Mouse (Mus musculus) c-Kit-negative CD71-positive TER-119-positive erythroid progenitor cells, embryonic 14.5 days (primary cell): Measurements from ENCODE around the gene Nt5e.
"Not testable (repeated sequence)": the region's sequence is repeated elsewhere in the genome, so short reads cannot be mapped to it uniquely, and the experiment has no call there.

Experiments
- DNase-seq: peaks from one replicate; pipeline ENCODE4 v3.0.0-alpha.2; 2013; ENCODE audit warnings: low read depth, low spot score

The Nt5e gene

GRCm38 (mm10) chr9:88326930-88327901 lies at the start of gene Nt5e:
Gene Nt5e, plus strand, starts transcription at chr9:88327197.
- no peak for DNase-seq

- DNase-seq, result no peak
Observed at GRCm38 (mm10) chr9:88277588-88277987, 49.4 kb upstream of the Nt5e start.

GRCm38 (mm10) chr9:88279728-88280127 lies 47.3 kb upstream of the Nt5e start:
- DNase-seq, result no peak

DNA sequence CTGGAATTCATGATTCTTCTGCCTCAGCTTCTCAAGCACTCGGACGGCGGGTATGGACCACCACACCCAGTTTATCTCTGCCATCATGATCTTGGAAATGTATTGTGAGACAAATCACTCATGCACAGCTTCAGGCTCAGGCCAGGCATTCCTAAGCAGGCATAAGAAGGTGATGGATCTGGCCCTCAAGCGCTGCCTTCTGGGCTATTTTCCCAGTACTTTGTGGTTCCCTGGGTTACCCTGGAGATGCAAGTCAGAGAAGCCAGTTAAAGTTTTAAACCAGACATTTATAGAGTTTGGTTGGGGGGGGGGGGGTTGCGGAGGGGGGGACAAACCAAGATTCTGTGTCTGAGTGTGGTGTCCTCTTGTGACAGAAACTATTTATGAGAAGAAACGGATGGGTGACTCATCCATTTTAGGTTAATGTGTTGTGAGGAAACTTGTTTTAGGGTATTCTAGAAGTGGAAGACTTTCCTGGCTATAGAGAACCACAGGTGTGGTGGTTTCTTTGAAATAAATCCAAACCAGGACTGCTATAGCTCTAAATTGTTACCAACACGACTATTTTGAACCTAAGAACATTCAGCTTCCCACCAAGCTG lies 37.3 kb upstream of the Nt5e start:
- no peak for DNase-seq

GRCm38 (mm10) chr9:88292836-88293370 lies 34.1 kb upstream of the Nt5e start:
- no peak for DNase-seq

DNA sequence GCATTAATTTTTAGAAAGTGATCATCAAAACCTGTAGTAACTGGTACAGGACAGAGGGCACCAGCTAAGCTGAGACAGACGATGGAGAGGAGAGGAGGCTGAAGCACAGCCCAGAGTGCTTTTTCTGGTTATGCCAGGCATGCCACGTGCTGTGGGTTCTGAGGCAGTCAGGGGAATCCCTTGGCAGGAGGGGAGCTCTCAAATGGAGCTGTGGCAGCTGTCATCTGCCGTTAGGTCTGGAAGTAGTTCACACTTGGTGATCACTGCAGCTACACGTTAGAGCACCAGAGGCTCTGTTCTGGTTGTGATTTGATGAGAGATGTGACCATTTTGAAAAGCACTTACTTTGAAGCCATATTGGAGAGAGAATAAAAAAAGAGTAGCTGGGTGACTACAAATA lies 31.2 kb upstream of the Nt5e start:
- DNase-seq, result no peak

DNA sequence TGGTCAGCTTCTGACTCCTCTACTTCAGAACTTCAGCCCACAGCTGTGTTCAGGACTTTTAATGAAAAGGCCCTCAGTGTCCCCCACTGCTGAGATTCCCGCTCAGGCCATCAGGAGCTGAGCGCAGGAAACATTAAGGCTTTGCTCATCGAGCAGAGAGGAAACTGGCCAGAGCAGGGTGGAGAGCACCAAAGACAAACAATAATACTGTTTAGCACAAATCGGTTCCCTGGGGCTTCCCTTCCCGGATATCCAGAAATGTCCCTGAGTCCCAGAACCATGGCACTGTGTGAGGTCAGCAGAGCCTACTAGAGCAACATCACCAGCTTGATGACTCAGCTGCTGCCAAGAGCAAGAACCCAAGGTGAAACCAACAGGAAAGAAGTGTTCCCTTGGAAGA lies 30.7 kb upstream of the Nt5e start:
- DNase-seq, result no peak

- not testable (repeated sequence) for DNase-seq
Observed at GRCm38 (mm10) chr9:88297244-88297643, 29.8 kb upstream of the Nt5e start.

DNA sequence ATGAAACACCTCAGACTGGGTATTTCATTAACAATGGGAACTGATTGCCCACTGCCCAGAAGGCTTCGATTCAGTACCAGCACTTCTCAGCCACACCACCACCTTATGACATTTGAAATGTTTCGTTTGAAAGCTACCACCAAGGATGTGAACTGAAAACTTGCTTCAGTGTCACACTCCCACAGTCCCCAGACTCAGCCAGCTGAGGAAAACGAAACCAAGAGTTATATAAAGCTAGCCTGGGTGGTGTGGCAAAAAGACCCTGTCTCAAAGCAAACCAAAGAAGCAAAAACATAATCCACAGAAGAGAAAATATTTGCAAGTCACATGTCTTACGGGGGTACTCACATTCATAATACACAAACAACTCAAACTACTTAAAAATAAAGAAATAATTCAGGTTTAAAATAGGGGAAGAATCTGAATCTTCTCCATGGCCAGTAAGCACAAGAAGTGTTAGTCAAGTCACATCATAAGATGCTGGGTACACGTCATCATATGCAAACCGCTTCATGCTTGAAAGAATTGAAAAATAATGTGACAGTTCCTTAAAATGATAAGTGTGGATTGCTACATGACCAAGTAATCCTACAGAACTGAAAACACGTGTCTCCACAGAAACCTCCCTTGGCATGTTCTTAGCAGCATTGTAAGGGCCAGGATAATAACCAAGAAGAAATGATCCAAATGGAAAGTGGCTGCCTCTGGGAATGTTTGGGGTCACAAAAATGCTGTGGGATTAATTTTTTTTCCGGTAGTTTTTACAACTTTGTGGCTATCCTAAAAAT lies 28.9 kb upstream of the Nt5e start:
- DNase-seq, result no peak

DNA sequence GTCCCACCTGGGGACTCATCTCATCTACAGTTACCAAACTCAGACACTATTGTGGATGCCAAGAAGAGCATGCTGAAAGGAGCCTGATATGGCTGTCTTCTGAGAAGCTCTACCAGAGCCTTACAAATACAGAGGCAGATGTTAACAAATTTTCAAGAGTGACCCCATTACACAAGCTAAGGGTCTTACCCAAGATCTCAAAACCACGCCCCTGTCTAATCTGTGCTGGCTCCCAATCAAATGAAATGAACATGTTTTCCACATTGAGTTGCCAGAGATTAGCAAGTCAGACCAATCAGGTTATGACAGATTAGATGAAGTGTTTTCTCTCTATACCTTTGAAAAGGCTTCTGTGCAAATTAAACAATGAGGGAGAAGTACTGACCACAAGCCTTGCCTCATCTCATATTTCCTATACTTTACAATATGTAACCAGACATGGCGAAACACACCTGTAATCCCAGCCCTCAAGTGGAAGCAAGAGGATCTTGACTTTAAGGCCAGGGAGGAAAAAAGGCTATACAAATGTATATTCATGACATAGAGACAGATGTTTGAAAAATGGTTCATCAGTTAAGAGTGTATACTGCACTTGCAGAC lies 19.9 kb upstream of the Nt5e start:
- DNase-seq, result no peak

DNA sequence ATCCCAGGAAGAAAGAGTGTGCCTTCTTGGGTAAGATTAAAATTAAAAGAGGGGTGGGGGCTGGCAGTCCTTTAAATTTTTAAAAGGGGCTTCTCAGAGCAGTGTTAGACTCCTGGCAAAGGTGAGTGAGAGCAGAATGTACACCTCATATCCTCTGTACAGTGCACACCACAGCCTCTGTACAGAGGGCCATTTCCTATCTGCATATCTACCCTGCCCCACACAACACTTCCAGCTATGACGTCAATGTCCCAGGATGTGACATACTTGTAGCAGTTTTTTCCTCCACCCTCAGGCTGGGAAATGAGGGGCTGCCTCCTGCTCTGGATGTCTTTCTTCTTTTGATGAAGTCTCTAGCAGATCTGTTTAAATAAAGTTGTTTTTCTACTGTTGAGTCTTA lies 17.9 kb upstream of the Nt5e start:
- DNase-seq, result no peak

DNA sequence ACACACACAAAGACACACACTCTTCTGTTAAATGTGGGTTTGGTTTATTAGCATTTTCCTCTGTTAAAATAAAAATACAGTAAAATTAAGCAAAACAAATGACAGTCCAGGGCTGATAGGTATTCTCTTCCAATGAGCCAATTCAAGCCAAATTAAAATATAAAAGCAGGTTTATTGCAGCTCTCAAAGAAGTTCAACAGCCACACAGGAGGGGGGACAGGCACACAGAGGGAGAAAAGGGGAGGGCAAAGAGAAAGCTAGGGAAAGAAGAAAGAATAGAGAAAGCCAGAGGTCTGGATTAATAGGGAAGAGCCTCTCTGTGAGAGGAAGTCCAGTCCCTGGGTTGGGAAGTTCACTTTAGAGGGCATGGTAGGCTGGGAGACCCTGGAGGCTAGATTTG lies 7.8 kb upstream of the Nt5e start:
- DNase-seq, result no peak

- DNase-seq, result no peak
Observed at GRCm38 (mm10) chr9:88324616-88325015, 2.4 kb upstream of the Nt5e start.

DNA sequence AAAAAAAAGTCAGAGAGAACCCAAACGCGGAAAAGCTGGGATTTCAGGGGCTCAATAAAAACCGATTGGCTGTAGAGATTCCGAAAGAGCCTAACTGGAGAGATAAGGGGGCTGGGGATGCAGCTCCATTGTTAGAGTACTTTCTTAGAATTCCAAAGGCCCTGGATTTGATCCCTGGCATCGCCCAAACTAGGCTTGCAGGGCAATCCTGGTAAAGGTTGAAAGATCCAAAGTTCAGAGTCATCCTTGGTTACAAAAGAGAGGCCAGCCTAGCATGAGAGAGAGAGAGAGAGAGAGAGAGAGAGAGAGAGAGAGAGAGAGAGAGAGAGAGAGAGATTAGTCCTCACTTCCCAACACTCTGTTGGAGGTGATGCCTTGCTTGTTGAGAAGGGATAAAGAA lies 1.7 kb downstream of the Nt5e start:
- DNase-seq, result no peak

DNA sequence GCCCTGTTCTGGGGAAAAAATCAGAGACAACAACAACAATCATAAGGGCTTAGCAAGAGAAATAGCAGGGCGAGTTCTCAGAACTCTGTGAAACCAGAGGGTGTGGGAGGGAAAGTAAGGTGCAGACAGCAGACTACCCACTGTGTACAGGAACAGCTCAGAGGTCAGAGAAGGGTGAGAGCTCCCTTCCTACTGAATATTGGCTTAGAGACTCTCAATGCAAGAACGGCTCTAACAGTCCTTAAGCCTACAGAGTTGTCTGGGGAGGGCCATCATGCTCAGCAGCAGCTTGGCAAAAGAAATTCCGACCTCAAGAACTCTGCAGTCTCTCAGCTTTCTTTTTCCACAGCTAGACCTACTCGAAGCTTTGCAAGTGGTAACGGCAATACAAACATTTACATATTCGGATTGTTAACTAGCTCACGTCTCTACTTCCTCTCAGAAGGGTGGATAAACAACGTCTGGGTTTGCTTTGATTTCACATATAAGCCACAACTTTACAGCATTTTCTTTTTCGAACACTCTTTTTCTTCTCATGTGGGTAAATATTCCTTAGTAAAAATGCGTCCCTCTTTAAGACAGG lies 2.3 kb downstream of the Nt5e start:
- DNase-seq, result no peak

DNA sequence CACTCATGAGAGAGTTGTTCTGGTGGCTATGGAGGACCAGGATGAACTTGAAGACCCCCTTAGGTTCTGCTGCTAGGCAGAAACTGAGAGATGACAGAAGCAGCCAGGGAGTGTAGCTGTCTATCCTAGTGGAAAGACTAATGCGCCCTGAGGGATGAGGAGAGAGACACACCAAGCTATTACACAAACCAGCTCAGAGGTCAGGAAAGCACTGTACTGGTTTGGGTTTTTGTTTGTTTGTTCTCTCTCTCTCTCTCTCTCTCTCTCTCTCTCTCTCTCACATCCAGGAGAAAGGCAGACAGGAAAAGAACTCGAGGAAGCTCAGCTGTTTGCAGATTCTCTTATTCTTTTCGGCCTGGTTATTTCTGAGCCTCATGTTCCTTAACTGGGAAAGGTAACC lies 3.3 kb downstream of the Nt5e start:
- no peak for DNase-seq

GRCm38 (mm10) chr9:88332447-88332846 lies 5.5 kb downstream of the Nt5e start:
- DNase-seq, result no peak

DNA sequence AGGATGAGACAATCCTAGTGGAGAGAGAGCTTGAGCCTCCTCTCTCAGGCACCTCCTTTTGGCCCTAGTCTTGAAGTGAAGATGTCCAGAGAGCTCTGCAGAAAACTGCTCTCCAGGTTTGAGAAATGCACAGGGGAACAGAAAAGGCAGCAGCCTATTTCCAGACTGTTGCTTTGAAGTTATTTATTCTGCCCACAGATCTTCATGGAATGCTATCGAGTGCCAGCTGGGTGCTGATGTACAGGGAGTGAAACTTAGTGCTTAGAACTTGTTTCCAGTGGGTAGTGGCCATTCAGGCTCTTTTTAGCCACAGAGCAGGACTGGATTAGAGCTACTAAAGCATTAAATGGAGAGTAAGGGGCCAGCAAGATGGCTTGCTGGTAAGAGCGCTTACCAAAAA lies 8.8 kb downstream of the Nt5e start:
- DNase-seq, result no peak

DNA sequence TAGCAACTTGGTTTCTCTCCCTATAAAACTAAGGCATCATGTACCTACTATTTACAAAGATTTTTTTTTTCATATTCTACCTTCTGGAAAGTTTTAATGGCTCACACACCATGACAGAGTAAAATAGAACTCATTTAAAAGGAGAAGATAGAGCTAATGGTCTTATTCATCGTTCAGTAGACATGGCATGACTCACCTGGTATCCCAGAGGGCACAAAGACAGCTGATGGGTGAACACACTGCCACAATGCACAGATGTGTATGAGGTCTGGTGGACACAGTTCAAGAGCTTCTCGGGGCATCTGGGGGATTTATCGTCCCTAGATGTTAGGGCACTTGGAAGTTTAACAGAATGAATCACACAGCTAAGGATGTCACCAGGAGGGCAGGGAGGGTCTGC lies 13.8 kb downstream of the Nt5e start:
- DNase-seq, result no peak

DNA sequence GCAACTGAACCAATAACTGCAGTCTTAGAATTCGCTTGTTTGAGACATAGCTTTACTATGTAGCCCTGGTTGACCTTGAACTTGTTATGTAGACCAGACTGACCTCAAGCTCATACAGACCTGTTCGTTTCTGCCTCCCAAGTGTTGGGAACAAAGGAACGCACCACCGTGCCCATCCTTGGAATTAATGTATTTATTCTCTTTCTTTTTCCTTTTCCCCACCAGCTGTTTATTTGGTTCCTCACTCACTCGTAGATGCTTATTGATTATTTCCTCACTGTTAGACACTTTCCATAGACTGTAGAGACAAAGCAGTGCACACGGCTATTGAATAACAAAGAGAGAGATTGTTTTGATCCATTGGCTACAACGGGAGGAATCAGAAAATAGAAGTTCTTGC lies 15.2 kb downstream of the Nt5e start:
- DNase-seq, result no peak

- DNase-seq, result no peak
Observed at GRCm38 (mm10) chr9:88342701-88343100, 15.7 kb downstream of the Nt5e start.
